Mouse (Mus musculus) hindbrain, postnatal 0 days (tissue): ENCODE data around the gene Hoxa9. TPM values are rescaled to one million over a fixed set of nuclear protein-coding genes. Genes with fewer than 3 reads are reported as not detected.

Experiments
- ATAC-seq: fragments of 200-750 bp; cut with Nextera tagmentation; 2 replicates; pipeline ENCODE4 v1.8.0; 2017; ENCODE audit warnings: mild to moderate bottlenecking, moderate TSS enrichment, moderate library complexity
- DNase-seq: peaks from one replicate; pipeline ENCODE4 v3.0.0-alpha.2; 2015; ENCODE audit warnings: low spot score
- H3K27ac ChIP-seq: fragments of 300-500 bp; sonication (generic); 2 replicates; pipeline ENCODE4 v1.5.1; 2014; ENCODE audit warnings: mild to moderate bottlenecking
- H3K27me3 ChIP-seq: fragments of 300-500 bp; sonication (generic); 2 replicates; pipeline ENCODE4 v1.6.1; 2014; ENCODE audit warnings: low read length, mixed read lengths; ENCODE audit not compliant: insufficient read depth
- H3K36me3 ChIP-seq: fragments of 300-500 bp; sonication (generic); 2 replicates; pipeline ENCODE4 v1.6.1; 2014; ENCODE audit warnings: low read length, mixed read lengths; ENCODE audit not compliant: insufficient read depth
- H3K4me1 ChIP-seq: fragments of 300-500 bp; sonication (generic); 2 replicates; pipeline ENCODE4 v1.6.1; 2014; ENCODE audit warnings: antibody characterized with exemption, low read length, mixed read lengths; ENCODE audit not compliant: insufficient read depth
- H3K4me2 ChIP-seq: fragments of 300-500 bp; sonication (generic); 2 replicates; pipeline ENCODE4 v1.6.1; 2014; ENCODE audit warnings: low read depth, mild to moderate bottlenecking, low read length, moderate library complexity, mixed read lengths
- H3K4me3 ChIP-seq: fragments of 300-500 bp; sonication (generic); 2 replicates; pipeline ENCODE4 v1.5.1; 2014; ENCODE audit warnings: low read length
- H3K9ac ChIP-seq: fragments of 300-500 bp; sonication (generic); replicated peaks from 2 replicates; pipeline ENCODE4 v1.6.1; 2014; ENCODE audit warnings: mild to moderate bottlenecking, low read length, moderate library complexity, mixed read lengths
- H3K9me3 ChIP-seq: fragments of 300-500 bp; sonication (generic); 2 replicates; pipeline ENCODE4 v1.6.1; 2016; ENCODE audit warnings: low read length, mixed read lengths
- CTCF ChIP-seq: IDR thresholded peaks from 2 replicates; pipeline ENCODE4 v1.5.1; 2016; ENCODE audit warnings: antibody characterized with exemption, control low read depth, low read depth
- WGBS: fragments of 180-500 bp; shearing (Covaris S2); extraction: QIAGEN DNeasy Blood & Tissue Kit; methylation state at CpG from one replicate; pipeline ENCODE4 v1.1.7; 2014; 5-methylcytosine and 5-hydroxymethylcytosine counted together
- polyA plus RNA-seq: library from polyadenylated mRNA; unstranded; fragments of >200 nt; fragmentation: Nextera tagmentation; extraction: Ambion mirVana; gene quantifications from 2 replicates; pipeline ENCODE4 v1.2.1, GENCODE M21; 2015
- total RNA-seq: library from RNA; depleted of rRNA; stranded (reverse); fragments of >200 nt; gene quantifications from 2 replicates; pipeline ENCODE4 v1.2.3, GENCODE M21; 2014

Hoxa9 gene
- total and polyA plus RNA-seq, 2 experiments from 2014 or later = 0.26 TPM; not detected in 1

GRCm38 (mm10) chr6:52185834-52186233, 45.1 kb downstream of the Hoxa9 start:
- Histone ChIP-seq H3K4me1 (0 out of 2 replicates have a peak, but pooled peaks cover 4% of the 10 kb centered on the region), H3K4me3 (no peak overlapping the region), H3K27ac (no peak overlapping the region; the same call in 1 of the 2 replicates), H3K9me3 (no peaks in the 10 kb centered on the region), H3K4me2 (no peak overlapping the region), H3K27me3 (peaks cover 93% of the 10 kb centered on the region), H3K36me3 (no peaks in the 10 kb centered on the region), H3K9ac (no peak overlapping the region)
- TF ChIP-seq CTCF = no peak
- DNase-seq (no peak), ATAC-seq (no peak)
- 15% methylated on average over 3 of the region's 3 CpGs for WGBS

GRCm38 (mm10) chr6:52185222-52185621, 45.7 kb downstream of the Hoxa9 start:
- ATAC-seq (no peak), DNase-seq (no peak)
- Histone ChIP-seq H3K4me1 (0 out of 2 replicates have a peak, but pooled peaks cover 4% of the 10 kb centered on the region), H3K36me3 (no peaks in the 10 kb centered on the region), H3K27me3 (peaks cover 94% of the 10 kb centered on the region), H3K9me3 (no peaks in the 10 kb centered on the region), H3K27ac (0 out of 2 replicates have a peak overlapping the region, but pooled peaks have one; percentile 45), H3K9ac (no peak overlapping the region), H3K4me2 (peak overlapping the region; percentile 30), H3K4me3 (no peak overlapping the region; the same call in 1 of the 2 replicates)
- 4% methylated on average over 19 of the region's 19 CpGs for WGBS
- TF ChIP-seq CTCF = no peak

GRCm38 (mm10) chr6:52184668-52185067, 46.2 kb downstream of the Hoxa9 start:
- WGBS = 6% methylated on average over 6 of the region's 6 CpGs
- Histone ChIP-seq H3K27me3 (peaks cover 93% of the 10 kb centered on the region), H3K4me2 (peak overlapping the region; percentile 30; the same call in 1 of the 2 replicates), H3K27ac (peak overlapping the region; percentile 45; the same call in 1 of the 2 replicates), H3K9ac (no peak overlapping the region), H3K9me3 (no peaks in the 10 kb centered on the region), H3K36me3 (no peaks in the 10 kb centered on the region), H3K4me1 (0 out of 2 replicates have a peak, but pooled peaks cover 4% of the 10 kb centered on the region), H3K4me3 (no peak overlapping the region)
- ATAC-seq (no peak), DNase-seq (no peak)
- no peak for TF ChIP-seq CTCF

- DNase-seq (no peak), ATAC-seq (no peak)
- Histone ChIP-seq H3K27ac (0 out of 2 replicates have a peak overlapping the region, but pooled peaks have one; percentile 45), H3K4me3 (no peak overlapping the region), H3K9me3 (no peaks in the 10 kb centered on the region), H3K27me3 (peaks cover 97% of the 10 kb centered on the region), H3K36me3 (no peaks in the 10 kb centered on the region), H3K9ac (no peak overlapping the region), H3K4me2 (0 out of 2 replicates have a peak overlapping the region, but pooled peaks have one; percentile 5), H3K4me1 (0 out of 2 replicates have a peak, but pooled peaks cover 4% of the 10 kb centered on the region)
- TF ChIP-seq CTCF = no peak
- WGBS = 13% methylated on average over 10 of the region's 10 CpGs
Measured at GRCm38 (mm10) chr6:52183311-52184080, 47.4 kb downstream of the Hoxa9 start.

GRCm38 (mm10) chr6:52182793-52183192, 48.1 kb downstream of the Hoxa9 start:
- Histone ChIP-seq H3K9me3 (no peaks in the 10 kb centered on the region), H3K4me1 (0 out of 2 replicates have a peak, but pooled peaks cover 4% of the 10 kb centered on the region), H3K4me2 (peak overlapping the region; percentile 5; the same call in 1 of the 2 replicates), H3K4me3 (no peak overlapping the region), H3K9ac (no peak overlapping the region), H3K27ac (no peak overlapping the region), H3K36me3 (no peaks in the 10 kb centered on the region), H3K27me3 (peaks cover 90% of the 10 kb centered on the region)
- DNase-seq = no peak
- WGBS = 19% methylated on average over 1 of the region's 1 CpGs
- TF ChIP-seq CTCF = no peak
- ATAC-seq = no peak

GRCm38 (mm10) chr6:52182030-52182429, 48.9 kb downstream of the Hoxa9 start:
- DNase-seq = no peak
- peaks cover 82% of the 10 kb centered on the region for H3K27me3 ChIP-seq
- H3K27ac ChIP-seq = no peak overlapping the region
- no peaks in the 10 kb centered on the region for H3K9me3 ChIP-seq
- ATAC-seq = no peak
- H3K4me1 ChIP-seq = 0 out of 2 replicates have a peak, but pooled peaks cover 4% of the 10 kb centered on the region
- no peak overlapping the region for H3K9ac ChIP-seq
- no peak for TF ChIP-seq CTCF
- 25% methylated on average over 2 of the region's 2 CpGs for WGBS
- peak overlapping the region; percentile 5; the same call in 1 of the 2 replicates for H3K4me2 ChIP-seq
- no peak overlapping the region for H3K4me3 ChIP-seq
- no peaks in the 10 kb centered on the region for H3K36me3 ChIP-seq
